In genomic region chr9:54892111-54892510, GRCm38 (mm10) we compare ENCODE assay signal across 20 mouse cellular contexts. TPM values are rescaled to one million over a fixed set of nuclear protein-coding genes. Genes with fewer than 3 reads are reported as not detected.
A peak's percentile ranks its signal among the peaks of the same experiment; 100 is the strongest.
DNase-seq lines count a peak whose midpoint lies in the region; ATAC-seq and TF ChIP-seq lines count a peak whose summit lies in the region.
"Had no signal": no experiment of that assay in that cellular context is flagged by ENCODE, and none has a peak within 500 bp of the region (broad histone marks: within the 10 kb centered on the region; RNA-seq: fewer than 3 reads in every experiment).

No protein-coding gene starts in this region.

- TF ChIP-seq CTCF in liver, adult 2 months (IDR thresholded peaks at IDR 0.05; ENCODE audit: low read depth, low read length), result no peak
- TF ChIP-seq CTCF in liver, postnatal 0 days (IDR thresholded peaks at IDR 0.05; ENCODE audit: low read depth), result no peak
- TF ChIP-seq CTCF in thymus, adult 2 months (IDR thresholded peaks at IDR 0.05; ENCODE audit: borderline replicate concordance, control insufficient read depth, extremely low read depth, insufficient read depth, low read length, poor library complexity), result no peak

- H3K27me3 ChIP-seq in liver, adult 2 months (ENCODE audit: control insufficient read depth, insufficient read depth, low read length), result no peaks in the 10 kb centered on the region
- H3K27me3 ChIP-seq in liver, postnatal 0 days (ENCODE audit: insufficient read depth, low read length), result no peaks in the 10 kb centered on the region
- H3K27me3 ChIP-seq in thymus, adult 2 months (ENCODE audit: control insufficient read depth, insufficient read depth, low read length), result no peaks in the 10 kb centered on the region
- H3K27me3 ChIP-seq in intestine, embryonic 16.5 days (replicated peaks; ENCODE audit: control insufficient read depth, insufficient read depth, low read length), result no peaks in the 10 kb centered on the region
- no peaks in the 10 kb centered on the region for H3K27me3 ChIP-seq in hindbrain, embryonic 16.5 days (replicated peaks; ENCODE audit: control insufficient read depth, insufficient read depth, low read length)
- H3K27me3 ChIP-seq: embryonic facial prominence, embryonic 13.5 days; forebrain, embryonic 13.5 days; heart, embryonic 12.5 days; hindbrain, embryonic 15.5 days had no signal

- no peak for TF ChIP-seq EP300 in liver, postnatal 0 days (IDR thresholded peaks at IDR 0.05; ENCODE audit: low read depth)

- DNase-seq in liver, adult 2 months (ENCODE audit: extremely low read depth, low read depth, low spot score), result peak; percentile 29
- DNase-seq in liver, postnatal 0 days, result no peak
- no peak for DNase-seq in thymus, adult 2 months
- DNase-seq in thymus, postnatal 0 days (ENCODE audit: low spot score), result no peak
- no peak for DNase-seq in kidney, adult 18-20 months
- DNase-seq: adrenal gland, postnatal 14 days; cerebellum, adult 18-20 months; cerebellum, adult 9-11 months; cerebellum, postnatal 36 days; forebrain, postnatal 0 days; gastrocnemius, postnatal 14 days; heart, adult 2 months had no signal

- no peaks in the 10 kb centered on the region for H3K9me3 ChIP-seq in liver, postnatal 0 days (ENCODE audit: low read length)
- H3K9me3 ChIP-seq in intestine, embryonic 16.5 days (ENCODE audit: control insufficient read depth, low read length), result no peaks in the 10 kb centered on the region
- no peaks in the 10 kb centered on the region for H3K9me3 ChIP-seq in hindbrain, embryonic 16.5 days (ENCODE audit: control insufficient read depth, low read length)
- H3K9me3 ChIP-seq: embryonic facial prominence, embryonic 13.5 days; forebrain, embryonic 13.5 days; heart, embryonic 12.5 days; hindbrain, embryonic 15.5 days had no signal

- H3K79me2 ChIP-seq in liver, adult 2 months (ENCODE audit: control insufficient read depth, insufficient read depth, low read length), result no peaks in the 10 kb centered on the region; the same call in 1 of the 2 replicates

- H3K4me1 ChIP-seq in liver, adult 2 months (ENCODE audit: control insufficient read depth, insufficient read depth, low read length), result no peaks in the 10 kb centered on the region
- no peaks in the 10 kb centered on the region for H3K4me1 ChIP-seq in liver, postnatal 0 days (ENCODE audit: insufficient read depth)
- no peaks in the 10 kb centered on the region for H3K4me1 ChIP-seq in thymus, adult 2 months (replicated peaks; ENCODE audit: control insufficient read depth, insufficient read depth, low read length)
- no peaks in the 10 kb centered on the region for H3K4me1 ChIP-seq in intestine, embryonic 16.5 days (ENCODE audit: control insufficient read depth, insufficient read depth, low read length)
- H3K4me1 ChIP-seq in hindbrain, embryonic 16.5 days (ENCODE audit: control insufficient read depth, insufficient read depth, low read depth, low read length), result no peaks in the 10 kb centered on the region
- H3K4me1 ChIP-seq: embryonic facial prominence, embryonic 13.5 days; forebrain, embryonic 13.5 days; heart, embryonic 12.5 days; hindbrain, embryonic 15.5 days had no signal

- WGBS in liver, adult 2 months, result 68% methylated on average over 4 of the region's 4 CpGs
- 76% methylated on average over 4 of the region's 4 CpGs for WGBS in liver, postnatal 0 days (ENCODE audit: insufficient replicate concordance)
- WGBS in thymus, adult 2 months, result 91% methylated on average over 4 of the region's 4 CpGs
- 78% methylated on average over 4 of the region's 4 CpGs for WGBS in intestine, embryonic 16.5 days
- WGBS in hindbrain, embryonic 16.5 days, result 87% methylated on average over 4 of the region's 4 CpGs

- no peak for TF ChIP-seq POLR2A in liver, adult 2 months (IDR thresholded peaks at IDR 0.05; ENCODE audit: extremely low read depth, insufficient read depth, low read length)
- TF ChIP-seq POLR2A in thymus, adult 2 months (IDR thresholded peaks at IDR 0.05; ENCODE audit: control insufficient read depth, extremely low read depth, insufficient read depth, low read length, poor library complexity), result no peak

- H3K36me3 ChIP-seq in liver, adult 2 months (ENCODE audit: control insufficient read depth, insufficient read depth, low read length), result peaks cover 66% of the 10 kb centered on the region
- peaks cover 60% of the 10 kb centered on the region for H3K36me3 ChIP-seq in liver, postnatal 0 days (replicated peaks; ENCODE audit: insufficient read depth, low read length)
- peaks cover 67% of the 10 kb centered on the region for H3K36me3 ChIP-seq in thymus, adult 2 months (ENCODE audit: control insufficient read depth, insufficient read depth, low read length)
- H3K36me3 ChIP-seq in intestine, embryonic 16.5 days (ENCODE audit: control insufficient read depth, insufficient read depth, low read length), result peaks cover 9% of the 10 kb centered on the region; the same call in 1 of the 2 replicates
- H3K36me3 ChIP-seq in hindbrain, embryonic 16.5 days (ENCODE audit: control insufficient read depth, insufficient read depth, low read length), result peaks cover 22% of the 10 kb centered on the region

- no peak for ATAC-seq in liver, postnatal 0 days
- ATAC-seq in intestine, embryonic 16.5 days, result peak; percentile 40; the same call in 1 of the 2 replicates
- no peak for ATAC-seq in hindbrain, embryonic 16.5 days
- ATAC-seq: forebrain, embryonic 13.5 days; forebrain, postnatal 0 days had no signal

- no peak overlapping the region for H3K4me2 ChIP-seq in liver, postnatal 0 days (ENCODE audit: low read depth, low read length)
- no peak overlapping the region for H3K4me2 ChIP-seq in intestine, embryonic 16.5 days (ENCODE audit: low read depth, low read length)
- no peak overlapping the region for H3K4me2 ChIP-seq in hindbrain, embryonic 16.5 days (ENCODE audit: low read length)
- H3K4me2 ChIP-seq: embryonic facial prominence, embryonic 13.5 days; forebrain, embryonic 13.5 days; heart, embryonic 12.5 days; hindbrain, embryonic 15.5 days had no signal

- H3K27ac ChIP-seq in liver, adult 2 months (replicated peaks; ENCODE audit: insufficient read depth, low read depth, low read length), result no peak overlapping the region
- H3K27ac ChIP-seq in liver, postnatal 0 days (ENCODE audit: low read depth), result no peak overlapping the region
- peak overlapping the region; percentile 23; the same call in 1 of the 2 replicates for H3K27ac ChIP-seq in thymus, adult 2 months (ENCODE audit: control insufficient read depth, insufficient read depth, low read length)
- H3K27ac ChIP-seq in intestine, embryonic 16.5 days (ENCODE audit: low read length), result no peak overlapping the region
- H3K27ac ChIP-seq in hindbrain, embryonic 16.5 days (ENCODE audit: low read depth, low read length), result no peak overlapping the region
- H3K27ac ChIP-seq: embryonic facial prominence, embryonic 13.5 days; forebrain, embryonic 13.5 days; heart, adult 2 months; hindbrain, embryonic 15.5 days had no signal

- no peak overlapping the region for H3K4me3 ChIP-seq in liver, adult 2 months (ENCODE audit: insufficient read depth, low read depth, low read length)
- H3K4me3 ChIP-seq in liver, postnatal 0 days (ENCODE audit: low read depth, low read length), result no peak overlapping the region
- no peak overlapping the region for H3K4me3 ChIP-seq in thymus, adult 2 months (ENCODE audit: control insufficient read depth, insufficient read depth, low read length)
- H3K4me3 ChIP-seq in intestine, embryonic 16.5 days (ENCODE audit: low read length), result no peak overlapping the region
- no peak overlapping the region for H3K4me3 ChIP-seq in hindbrain, embryonic 16.5 days (ENCODE audit: low read length)
- H3K4me3 ChIP-seq: embryonic facial prominence, embryonic 13.5 days; forebrain, embryonic 13.5 days; heart, adult 2 months; heart, embryonic 12.5 days; hindbrain, embryonic 15.5 days had no signal

- no peak overlapping the region for H3K9ac ChIP-seq in liver, adult 2 months (ENCODE audit: low read depth, low read length)
- H3K9ac ChIP-seq in liver, postnatal 0 days (replicated peaks), result no peak overlapping the region
- no peak overlapping the region for H3K9ac ChIP-seq in intestine, embryonic 16.5 days (ENCODE audit: low read depth, low read length)
- H3K9ac ChIP-seq in hindbrain, embryonic 16.5 days (ENCODE audit: low read depth, low read length), result no peak overlapping the region
- H3K9ac ChIP-seq: embryonic facial prominence, embryonic 13.5 days; forebrain, embryonic 13.5 days; forebrain, postnatal 0 days; heart, embryonic 12.5 days; hindbrain, embryonic 15.5 days had no signal

RNA-seq across cellular contexts. Expression of gene Hykk, which starts 25.0 kb away (rescaled TPM):
- total RNA-seq in liver, adult 2 months (2014; rRNA removed), result 67.9 and 68.5 TPM in 2 replicates
- polyA plus RNA-seq in liver, adult 2 months (2012; rRNA removed), result 8.7 and 12.1 TPM in 2 replicates
- polyA plus RNA-seq in liver, postnatal 0 days (2015; fragmentation: Nextera tagmentation; extraction: Ambion mirVana), result 13.7 and 14.0 TPM in 2 replicates
- polyA plus RNA-seq in thymus, adult 2 months (2012; rRNA removed), result 0.17 and 0.22 TPM in 2 replicates
- 0.37 and 0.59 TPM in 2 replicates for polyA plus RNA-seq in thymus, postnatal 0 days (2015; fragmentation: Nextera tagmentation; extraction: Ambion mirVana)
- polyA plus RNA-seq in intestine, embryonic 16.5 days (2015; fragmentation: Nextera tagmentation; extraction: Ambion mirVana), result 2.5 and 2.7 TPM in 2 replicates
- polyA plus RNA-seq in hindbrain, embryonic 16.5 days (2015; fragmentation: Nextera tagmentation; extraction: Ambion mirVana), result 1.9 and 2.2 TPM in 2 replicates

RNA-seq across cellular contexts. Expression of gene Ireb2, which starts 28.5 kb away (rescaled TPM):
- 53.8 and 58.7 TPM in 2 replicates for total RNA-seq in liver, adult 2 months (2014; rRNA removed)
- 7.1 and 7.7 TPM in 2 replicates for polyA plus RNA-seq in liver, adult 2 months (2012; rRNA removed)
- 6.5 and 7.5 TPM in 2 replicates for polyA plus RNA-seq in liver, postnatal 0 days (2015; fragmentation: Nextera tagmentation; extraction: Ambion mirVana)
- polyA plus RNA-seq in thymus, adult 2 months (2012; rRNA removed), result 8.9 and 11.5 TPM in 2 replicates
- polyA plus RNA-seq in thymus, postnatal 0 days (2015; fragmentation: Nextera tagmentation; extraction: Ambion mirVana), result 20.7 and 20.8 TPM in 2 replicates
- polyA plus RNA-seq in intestine, embryonic 16.5 days (2015; fragmentation: Nextera tagmentation; extraction: Ambion mirVana), result 21.0 and 23.1 TPM in 2 replicates
- polyA plus RNA-seq in hindbrain, embryonic 16.5 days (2015; fragmentation: Nextera tagmentation; extraction: Ambion mirVana), result 28.1 and 34.7 TPM in 2 replicates

RNA-seq across cellular contexts. Expression of gene Psma4, which starts 58.5 kb away (rescaled TPM):
- 166 and 211 TPM in 2 replicates for total RNA-seq in liver, adult 2 months (2014; rRNA removed)
- 84.5 and 88.1 TPM in 2 replicates for polyA plus RNA-seq in liver, adult 2 months (2012; rRNA removed)
- 113 and 118 TPM in 2 replicates for polyA plus RNA-seq in liver, postnatal 0 days (2015; fragmentation: Nextera tagmentation; extraction: Ambion mirVana)
- polyA plus RNA-seq in thymus, adult 2 months (2012; rRNA removed), result 75.5 and 92.4 TPM in 2 replicates
- 335 and 346 TPM in 2 replicates for polyA plus RNA-seq in thymus, postnatal 0 days (2015; fragmentation: Nextera tagmentation; extraction: Ambion mirVana)
- polyA plus RNA-seq in intestine, embryonic 16.5 days (2015; fragmentation: Nextera tagmentation; extraction: Ambion mirVana), result 269 and 294 TPM in 2 replicates
- polyA plus RNA-seq in hindbrain, embryonic 16.5 days (2015; fragmentation: Nextera tagmentation; extraction: Ambion mirVana), result 256 and 265 TPM in 2 replicates

RNA-seq across cellular contexts. Expression of gene AY074887, which starts 58.7 kb away (rescaled TPM):
- not detected in 2 replicates for total RNA-seq in liver, adult 2 months (2014; rRNA removed)
- polyA plus RNA-seq in liver, adult 2 months (2012; rRNA removed), result not detected in 2 replicates
- polyA plus RNA-seq in liver, postnatal 0 days (2015; fragmentation: Nextera tagmentation; extraction: Ambion mirVana), result 0.39 and 0.44 TPM in 2 replicates
- polyA plus RNA-seq in thymus, adult 2 months (2012; rRNA removed), result not detected in 2 replicates
- polyA plus RNA-seq in thymus, postnatal 0 days (2015; fragmentation: Nextera tagmentation; extraction: Ambion mirVana), result 0.57 and 1.1 TPM in 2 replicates
- polyA plus RNA-seq in intestine, embryonic 16.5 days (2015; fragmentation: Nextera tagmentation; extraction: Ambion mirVana), result 0.31 and 0.66 TPM in 2 replicates
- 0.86 and 0.90 TPM in 2 replicates for polyA plus RNA-seq in hindbrain, embryonic 16.5 days (2015; fragmentation: Nextera tagmentation; extraction: Ambion mirVana)
- total RNA-seq: adrenal gland, postnatal 14 days; forebrain, postnatal 0 days; gastrocnemius, adult 18-20 months; gastrocnemius, postnatal 14 days; heart, adult 2 months; heart, postnatal 25 days had no signal
- polyA plus RNA-seq: heart, adult 2 months had no signal
